Mouse (Mus musculus) midbrain, embryonic 10.5 days (tissue): Measurements from ENCODE around the gene Prr36. TPM values are rescaled to one million over a fixed set of nuclear protein-coding genes. Genes with fewer than 3 reads are reported as not detected.

Source experiments
- DNase-seq: peaks from one replicate; pipeline ENCODE4 v3.0.0-alpha.2; 2017; ENCODE audit warnings: low spot score
- H3K27ac ChIP-seq: fragments of 300-500 bp; sonication (generic); replicated peaks from 2 replicates; pipeline ENCODE4 v1.5.1; 2016; ENCODE audit warnings: mild to moderate bottlenecking
- H3K27me3 ChIP-seq: fragments of 300-500 bp; sonication (generic); 2 replicates; pipeline ENCODE4 v1.6.1; 2016; ENCODE audit warnings: low read depth, mild to moderate bottlenecking; ENCODE audit not compliant: poor library complexity, severe bottlenecking
- H3K36me3 ChIP-seq: fragments of 300-500 bp; sonication (generic); 2 replicates; pipeline ENCODE4 v1.6.1; 2016; ENCODE audit warnings: mild to moderate bottlenecking, moderate library complexity
- H3K4me1 ChIP-seq: fragments of 300-500 bp; sonication (generic); 2 replicates; pipeline ENCODE4 v1.6.1; 2016
- H3K4me3 ChIP-seq: fragments of 300-500 bp; sonication (generic); 2 replicates; pipeline ENCODE4 v1.5.1; 2016; ENCODE audit warnings: mild to moderate bottlenecking, moderate library complexity
- H3K9me3 ChIP-seq: fragments of 300-500 bp; sonication (generic); replicated peaks from 2 replicates; pipeline ENCODE4 v1.6.1; 2016; ENCODE audit warnings: mild to moderate bottlenecking
- WGBS: fragments of 180-500 bp; shearing (Covaris S2); methylation state at CpG from one replicate; pipeline ENCODE4 v1.1.7; 2016; 5-methylcytosine and 5-hydroxymethylcytosine counted together
- polyA plus RNA-seq: library from polyadenylated mRNA; unstranded; fragments of >200 nt; fragmentation: Nextera tagmentation; extraction: Ambion mirVana; gene quantifications from 2 replicates; pipeline ENCODE4 v1.2.1, GENCODE M21; 2016

The Prr36 gene
- polyA plus RNA-seq, 1 experiment from 2014 or later = 10.8 TPM

GRCm38 (mm10) chr8:4230612-4231351 lies 13.5 kb upstream of the Prr36 start:
- H3K27me3 ChIP-seq = peaks cover 36% of the 10 kb centered on the region
- no peak for DNase-seq
- whole genome bisulfite sequencing = 67% methylated on average over 10 of the region's 10 CpGs
- no peaks in the 10 kb centered on the region for H3K9me3 ChIP-seq
- H3K4me3 ChIP-seq = no peak overlapping the region
- H3K4me1 ChIP-seq = peaks cover 9% of the 10 kb centered on the region
- H3K36me3 ChIP-seq = no peaks in the 10 kb centered on the region
- H3K27ac ChIP-seq = no peak overlapping the region

DNA sequence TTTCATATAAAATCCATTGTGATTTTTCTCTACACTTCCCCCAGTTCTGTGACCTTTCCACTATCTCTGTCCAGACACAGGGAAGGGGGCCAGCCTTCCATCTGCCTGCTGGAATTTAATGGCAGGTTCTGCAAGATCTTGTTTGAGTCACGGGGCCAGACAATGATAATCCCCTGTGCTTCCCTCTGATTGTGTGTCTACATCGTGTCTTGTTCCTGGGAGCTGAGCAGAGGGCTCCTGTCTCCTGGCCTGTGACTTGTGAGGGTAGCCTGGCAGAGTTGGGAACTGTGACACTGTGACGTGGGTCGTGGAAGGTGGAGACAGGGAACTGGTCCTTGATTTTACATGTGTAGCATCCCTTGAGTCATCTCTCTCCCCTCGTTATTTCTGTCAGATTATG lies 12.5 kb upstream of the Prr36 start:
- H3K4me3 ChIP-seq = no peak overlapping the region
- H3K27ac ChIP-seq = no peak overlapping the region
- WGBS = 78% methylated on average over 5 of the region's 5 CpGs
- H3K36me3 ChIP-seq = no peaks in the 10 kb centered on the region
- no peaks in the 10 kb centered on the region for H3K9me3 ChIP-seq
- peaks cover 45% of the 10 kb centered on the region for H3K27me3 ChIP-seq
- peaks cover 9% of the 10 kb centered on the region for H3K4me1 ChIP-seq
- no peak for DNase-seq

- no peak for DNase-seq
- no peaks in the 10 kb centered on the region for H3K36me3 ChIP-seq
- H3K4me1 ChIP-seq = peaks cover 9% of the 10 kb centered on the region
- peaks cover 55% of the 10 kb centered on the region for H3K27me3 ChIP-seq
- H3K4me3 ChIP-seq = no peak overlapping the region
- 92% methylated on average over 4 of the region's 4 CpGs for WGBS
- H3K9me3 ChIP-seq = no peaks in the 10 kb centered on the region
- H3K27ac ChIP-seq = no peak overlapping the region
These were observed 10.7 kb upstream of the Prr36 start for GRCm38 (mm10) chr8:4227919-4228318.

- Histone ChIP-seq H3K9me3 (no peaks in the 10 kb centered on the region), H3K27me3 (peaks cover 55% of the 10 kb centered on the region), H3K4me3 (peak within 1 kb of the TSS; percentile 45), H3K27ac (no peak within 1 kb of the TSS; the same call in 1 of the 2 replicates), H3K36me3 (no peaks in the 10 kb centered on the region), H3K4me1 (peaks cover 9% of the 10 kb centered on the region)
- WGBS = 3% methylated on average over 33 of the region's 33 CpGs
- no peak for DNase-seq
These were observed 9.6 kb upstream of the Prr36 start, which contains the start of gene Lrrc8e for GRCm38 (mm10) chr8:4226739-4227347. Lrrc8e (plus strand) TSS chr8:4226827.

DNA sequence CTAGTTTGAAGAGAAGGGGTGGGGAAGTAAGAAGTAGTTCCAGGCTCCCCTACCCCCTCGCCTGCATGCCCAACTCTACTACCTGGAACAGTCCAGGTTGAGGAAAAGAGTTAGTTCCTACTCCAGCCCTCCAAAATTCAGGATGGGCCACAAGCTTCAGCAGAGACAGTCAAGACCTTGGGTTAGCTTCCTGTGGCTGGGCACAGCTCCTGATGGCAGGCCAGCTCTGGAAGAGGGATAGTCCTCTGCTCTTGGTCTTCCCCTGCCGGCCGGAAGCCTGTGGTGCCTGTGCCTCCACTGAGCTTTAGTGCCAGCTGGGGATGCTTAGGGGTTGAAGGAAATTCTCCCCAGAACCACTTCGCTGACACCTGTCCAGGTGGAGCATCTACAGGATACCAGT lies 9.1 kb upstream of the Prr36 start:
- 20% methylated on average over 4 of the region's 4 CpGs for WGBS
- peaks cover 55% of the 10 kb centered on the region for H3K27me3 ChIP-seq
- H3K4me3 ChIP-seq = peak overlapping the region; percentile 45
- no peak overlapping the region for H3K27ac ChIP-seq
- no peaks in the 10 kb centered on the region for H3K9me3 ChIP-seq
- no peak for DNase-seq
- H3K4me1 ChIP-seq = peaks cover 9% of the 10 kb centered on the region
- H3K36me3 ChIP-seq = no peaks in the 10 kb centered on the region

GRCm38 (mm10) chr8:4222059-4222458 lies 4.8 kb upstream of the Prr36 start:
- no peak overlapping the region for H3K27ac ChIP-seq
- H3K4me1 ChIP-seq = peaks cover 16% of the 10 kb centered on the region
- H3K4me3 ChIP-seq = no peak overlapping the region
- no peaks in the 10 kb centered on the region for H3K9me3 ChIP-seq
- H3K36me3 ChIP-seq = no peaks in the 10 kb centered on the region
- H3K27me3 ChIP-seq = peaks cover 55% of the 10 kb centered on the region
- DNase-seq = no peak

DNA sequence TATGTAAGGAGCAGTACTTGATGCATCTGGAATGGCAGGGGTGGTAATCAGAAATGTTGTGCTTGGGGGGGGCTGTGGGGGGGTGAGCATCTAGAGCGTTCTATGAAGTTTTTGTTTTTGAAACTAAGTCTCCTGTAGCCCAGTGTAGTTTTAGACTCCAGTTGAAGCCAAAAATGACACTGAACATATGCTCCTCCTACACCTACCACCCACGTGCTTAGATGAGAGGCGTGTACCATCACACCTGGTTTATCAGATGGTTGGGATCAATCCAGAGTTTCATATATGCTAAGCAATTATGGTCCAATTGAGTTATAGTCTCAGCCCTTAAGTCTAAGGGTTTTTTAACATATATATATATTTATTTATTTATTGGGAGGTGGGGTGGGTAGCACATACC lies 2.4 kb upstream of the Prr36 start:
- H3K27ac ChIP-seq = no peak overlapping the region
- H3K36me3 ChIP-seq = peaks cover 5% of the 10 kb centered on the region
- WGBS = 97% methylated on average over 3 of the region's 3 CpGs
- no peak overlapping the region for H3K4me3 ChIP-seq
- no peak for DNase-seq
- peaks cover 30% of the 10 kb centered on the region for H3K4me1 ChIP-seq
- no peaks in the 10 kb centered on the region for H3K9me3 ChIP-seq
- peaks cover 54% of the 10 kb centered on the region for H3K27me3 ChIP-seq

DNA sequence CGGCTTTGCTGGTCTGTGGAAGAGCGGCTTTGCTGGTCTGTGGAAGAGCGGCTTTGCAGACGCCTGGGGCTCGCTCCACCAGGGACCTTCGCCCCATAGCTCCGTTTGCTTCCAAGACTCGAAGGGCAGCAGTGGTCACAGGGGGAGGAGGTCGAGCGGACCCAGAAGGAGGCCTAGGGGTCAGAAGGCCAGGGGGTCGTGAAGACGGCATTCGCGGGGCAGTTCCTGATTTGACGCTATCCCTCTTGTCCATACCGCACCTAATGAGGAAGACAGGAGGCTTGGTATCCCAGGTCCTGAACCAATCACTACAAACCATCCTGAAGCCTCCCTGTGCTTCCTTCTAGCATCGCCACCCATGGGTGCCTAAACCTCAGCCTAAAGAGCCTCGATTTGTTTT lies 963 bp downstream of the Prr36 start:
- no peak for DNase-seq
- Histone ChIP-seq H3K4me1 (peaks cover 51% of the 10 kb centered on the region), H3K27ac (peak overlapping the region; percentile 96), H3K27me3 (peaks cover 66% of the 10 kb centered on the region), H3K9me3 (no peaks in the 10 kb centered on the region), H3K4me3 (peak overlapping the region; percentile 78), H3K36me3 (peaks cover 7% of the 10 kb centered on the region)
- WGBS = 7% methylated on average over 18 of the region's 18 CpGs

GRCm38 (mm10) chr8:4214006-4214980 lies 3.0 kb downstream of the Prr36 start:
- Histone ChIP-seq H3K4me3 (peak overlapping the region; percentile 57), H3K36me3 (peaks cover 27% of the 10 kb centered on the region), H3K4me1 (peaks cover 51% of the 10 kb centered on the region), H3K27me3 (peaks cover 59% of the 10 kb centered on the region), H3K9me3 (0 out of 2 replicates have a peak, but pooled peaks cover 6% of the 10 kb centered on the region), H3K27ac (peak overlapping the region; percentile 63)
- peak; percentile 56 for DNase-seq
- WGBS = 10% methylated on average over 33 of the region's 33 CpGs

GRCm38 (mm10) chr8:4213210-4214005 lies 3.9 kb downstream of the Prr36 start:
- WGBS = 2% methylated on average over 18 of the region's 18 CpGs
- H3K4me3 ChIP-seq = peak overlapping the region; percentile 57
- peak; percentile 59 for DNase-seq
- H3K9me3 ChIP-seq = 0 out of 2 replicates have a peak, but pooled peaks cover 7% of the 10 kb centered on the region
- H3K36me3 ChIP-seq = peaks cover 35% of the 10 kb centered on the region
- H3K27me3 ChIP-seq = peaks cover 59% of the 10 kb centered on the region
- peaks cover 51% of the 10 kb centered on the region for H3K4me1 ChIP-seq
- H3K27ac ChIP-seq = peak overlapping the region; percentile 63

GRCm38 (mm10) chr8:4212809-4213209 lies 4.5 kb downstream of the Prr36 start:
- 1% methylated on average over 24 of the region's 25 CpGs for WGBS
- Histone ChIP-seq H3K27me3 (peaks cover 59% of the 10 kb centered on the region), H3K9me3 (0 out of 2 replicates have a peak, but pooled peaks cover 7% of the 10 kb centered on the region), H3K4me1 (peaks cover 51% of the 10 kb centered on the region), H3K36me3 (peaks cover 40% of the 10 kb centered on the region), H3K4me3 (peak overlapping the region; percentile 57), H3K27ac (peak overlapping the region; percentile 63)
- peak; percentile 59 for DNase-seq

DNA sequence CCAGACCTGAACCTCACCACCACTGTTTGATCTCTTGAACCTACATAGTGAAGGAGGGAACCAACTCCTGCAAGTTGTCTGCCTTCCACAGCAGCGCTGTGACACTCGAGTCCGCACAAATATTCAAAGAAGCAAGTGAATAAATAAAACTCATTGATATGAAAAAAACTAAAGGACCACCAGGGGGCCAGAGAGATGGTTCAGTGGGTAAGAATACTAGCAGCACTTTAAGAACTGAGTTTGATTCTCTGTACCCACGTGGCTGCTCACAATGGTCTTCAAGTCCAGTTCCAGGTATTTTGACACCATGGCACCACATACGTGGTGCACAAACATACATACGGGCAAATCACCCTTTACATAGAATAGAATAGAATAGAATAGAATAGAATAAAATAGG lies 6.2 kb downstream of the Prr36 start:
- Histone ChIP-seq H3K4me3 (no peak overlapping the region), H3K36me3 (peaks cover 44% of the 10 kb centered on the region), H3K9me3 (0 out of 2 replicates have a peak, but pooled peaks cover 7% of the 10 kb centered on the region), H3K4me1 (peaks cover 44% of the 10 kb centered on the region), H3K27me3 (peaks cover 60% of the 10 kb centered on the region), H3K27ac (no peak overlapping the region)
- WGBS = 80% methylated on average over 6 of the region's 6 CpGs
- no peak for DNase-seq
